Mouse (Mus musculus): ENCODE data around the gene Med1.

- TF ChIP-seq CTCF (IDR thresholded peaks at IDR 0.05; ENCODE audit: extremely low read depth, insufficient read depth, insufficient read length, insufficient replicate concordance): no peak
- no peak for TF ChIP-seq POLR2A (IDR thresholded peaks at IDR 0.05; ENCODE audit: low read depth, low read length)
Measured at GRCm38 (mm10) chr11:98238416-98238815, 45.3 kb upstream of the Med1 start.

Data from spleen, adult 2 months (tissue).